Mouse (Mus musculus) left cerebral cortex, adult 11 months (tissue): ENCODE measurements around the gene Tead3.
"Not testable (repeated sequence)": the region's sequence is repeated elsewhere in the genome, so short reads cannot be mapped to it uniquely, and the experiment has no call there.

Experiments used
- DNase-seq: peaks from one replicate; pipeline ENCODE4 v3.0.0; 2022; ENCODE audit warnings: low spot score

The Tead3 gene

GRCm38 (mm10) chr17:28360531-28361277 is 10.1 kb upstream of the Tead3 start:
- DNase-seq = no peak

GRCm38 (mm10) chr17:28358576-28359261 is 8.1 kb upstream of the Tead3 start:
- DNase-seq = not testable (repeated sequence)

DNA sequence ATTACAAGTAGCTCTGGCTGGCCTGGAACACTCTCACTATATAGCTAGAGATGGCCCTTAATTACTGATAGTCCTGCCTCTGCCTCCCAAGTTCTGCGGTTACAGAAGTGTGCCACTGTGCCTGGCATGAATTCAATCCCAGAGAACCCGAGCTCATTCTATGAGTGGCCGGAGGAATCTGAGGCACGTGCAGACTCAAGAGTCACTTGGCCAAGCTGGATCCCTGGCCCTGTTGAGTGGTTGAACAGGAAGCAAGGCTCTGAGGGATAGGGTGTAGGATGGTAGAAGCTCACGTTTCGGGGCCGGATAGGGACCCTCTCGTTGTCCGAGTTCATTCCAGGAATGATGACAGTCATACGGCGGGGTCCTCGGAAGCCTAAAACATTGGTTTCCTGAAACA is 5.3 kb upstream of the Tead3 start:
- DNase-seq = no peak

GRCm38 (mm10) chr17:28352018-28352417 is 1.4 kb upstream of the Tead3 start:
- DNase-seq = no peak

- no peak for DNase-seq
Observed at GRCm38 (mm10) chr17:28351353-28351890, 805 bp upstream of the Tead3 start.

GRCm38 (mm10) chr17:28349901-28350465 is 634 bp downstream of the Tead3 start:
- no peak for DNase-seq

DNA sequence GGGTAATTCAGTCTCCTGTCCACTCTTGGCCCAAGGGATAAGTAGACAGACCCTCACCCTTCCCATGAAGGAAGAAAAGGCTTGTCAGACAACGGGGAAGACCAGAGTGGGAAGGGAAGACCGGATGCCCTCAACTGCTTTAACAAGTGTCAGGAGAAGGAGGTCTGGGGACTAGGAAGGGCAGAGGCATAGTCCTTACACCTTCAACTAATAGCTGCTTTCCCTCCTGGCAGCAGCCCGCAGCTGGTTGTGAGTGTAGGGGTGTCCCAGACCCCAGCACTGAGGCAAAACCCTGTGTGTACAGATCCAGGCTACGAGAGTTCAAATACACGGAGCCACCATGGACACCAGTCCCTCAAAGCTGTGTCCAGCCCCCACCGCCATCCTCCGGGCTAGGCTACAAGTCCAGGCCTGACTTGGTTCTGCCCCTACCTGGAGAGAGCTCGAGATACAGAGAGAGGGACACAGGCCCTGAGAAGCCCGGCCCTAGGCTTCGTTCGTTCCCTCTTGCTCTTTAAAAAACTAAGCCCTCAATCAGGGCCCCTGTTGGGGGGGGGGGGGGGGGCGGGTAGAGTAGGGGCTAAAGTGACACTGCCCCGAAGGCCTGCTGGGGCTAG is 1.2 kb downstream of the Tead3 start:
- no peak for DNase-seq

GRCm38 (mm10) chr17:28348211-28348610 is 2.4 kb downstream of the Tead3 start:
- DNase-seq = no peak

- no peak for DNase-seq
Observed at GRCm38 (mm10) chr17:28347327-28347726, 3.3 kb downstream of the Tead3 start.

DNA sequence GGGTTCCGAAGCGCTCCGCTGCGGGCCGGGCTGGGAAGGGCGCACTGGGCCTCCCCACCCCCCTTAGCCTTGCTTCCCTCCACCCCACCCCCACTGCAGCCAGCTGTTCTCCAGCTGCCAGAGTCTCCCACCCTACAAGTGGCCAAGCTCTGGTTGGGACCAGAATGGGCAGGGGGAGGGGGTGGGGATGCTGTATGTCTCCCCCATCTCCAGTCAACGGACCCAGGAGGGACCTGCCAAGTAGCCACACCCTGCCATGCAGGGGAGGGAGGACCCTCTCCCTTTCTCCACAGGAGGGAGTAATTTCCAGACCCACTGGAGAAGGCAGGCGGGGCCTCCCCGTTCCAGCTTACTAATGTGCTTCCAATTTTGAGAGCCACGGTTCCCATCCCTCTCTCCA is 4.7 kb downstream of the Tead3 start:
- DNase-seq = no peak

GRCm38 (mm10) chr17:28345271-28345721 is 5.3 kb downstream of the Tead3 start:
- DNase-seq = no peak

GRCm38 (mm10) chr17:28344670-28345069 is 5.9 kb downstream of the Tead3 start:
- no peak for DNase-seq

DNA sequence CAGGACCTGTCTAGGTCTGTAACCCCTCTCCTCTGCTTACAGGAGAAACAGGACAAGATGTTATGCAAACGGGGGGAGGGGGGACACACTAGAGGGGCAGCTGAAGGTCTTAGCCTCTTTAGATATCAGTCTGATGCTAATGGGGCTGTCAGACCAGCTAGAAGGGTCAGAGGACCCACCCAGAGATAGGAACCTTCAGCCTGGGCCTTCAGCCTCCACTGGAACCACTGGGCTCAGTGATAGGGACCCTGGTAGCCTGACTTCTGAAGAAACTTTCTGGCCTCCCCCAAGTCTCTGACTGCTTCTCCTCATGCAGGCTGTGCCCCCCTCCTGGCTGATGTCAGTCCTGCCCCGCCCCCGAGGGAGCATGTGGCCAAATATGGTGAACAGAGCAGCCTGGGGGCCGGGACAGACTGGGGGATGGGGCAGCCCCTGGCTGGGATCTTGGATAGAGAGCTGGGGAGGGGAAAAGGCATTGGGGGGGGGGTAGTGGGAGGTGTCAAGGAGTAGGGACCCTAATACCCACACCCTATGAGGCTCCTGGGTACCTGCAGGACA is 6.5 kb downstream of the Tead3 start:
- DNase-seq = no peak

- no peak for DNase-seq
Observed at GRCm38 (mm10) chr17:28341091-28341490, 9.5 kb downstream of the Tead3 start.

DNA sequence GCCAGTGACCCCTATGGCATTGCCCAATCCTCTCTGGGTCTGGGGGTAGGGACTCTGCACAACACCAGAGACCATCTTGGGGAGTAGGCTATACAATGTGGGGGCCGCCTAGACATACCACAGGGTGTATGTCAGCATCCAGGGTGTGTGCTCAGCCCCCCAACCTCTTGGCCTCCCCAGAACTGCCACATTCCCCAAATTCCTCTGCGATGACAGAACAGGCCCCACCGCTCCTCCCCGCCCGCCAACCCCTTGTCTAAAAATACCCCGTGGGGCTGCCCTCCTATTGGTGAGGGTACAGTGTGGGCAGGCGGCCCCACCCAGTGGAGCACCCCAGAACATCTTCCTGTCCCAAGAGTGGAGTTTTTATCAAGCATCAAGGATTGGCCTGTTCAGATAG is 10.0 kb downstream of the Tead3 start:
- no peak for DNase-seq

GRCm38 (mm10) chr17:28337547-28337946 is 13.1 kb downstream of the Tead3 start:
- no peak for DNase-seq

DNA sequence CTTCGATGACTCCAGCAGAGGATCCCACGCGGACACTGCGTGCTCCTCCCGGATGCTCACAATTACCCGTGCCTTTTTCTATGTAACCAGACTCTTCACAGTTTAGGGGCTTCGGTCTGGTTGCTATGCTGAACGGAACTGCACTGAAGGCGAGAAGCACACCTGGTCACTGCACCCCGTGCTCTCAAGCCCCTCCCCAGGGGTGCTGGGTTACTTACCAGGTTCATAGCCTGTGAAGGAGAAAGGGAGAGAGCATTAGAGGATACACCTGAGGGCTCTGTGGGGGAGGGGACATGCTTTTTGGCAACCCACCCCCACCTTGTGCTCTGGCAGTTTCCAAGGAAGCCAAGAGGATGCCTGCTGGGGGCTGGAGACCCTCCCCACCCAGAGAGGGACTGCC is 15.3 kb downstream of the Tead3 start:
- no peak for DNase-seq

DNA sequence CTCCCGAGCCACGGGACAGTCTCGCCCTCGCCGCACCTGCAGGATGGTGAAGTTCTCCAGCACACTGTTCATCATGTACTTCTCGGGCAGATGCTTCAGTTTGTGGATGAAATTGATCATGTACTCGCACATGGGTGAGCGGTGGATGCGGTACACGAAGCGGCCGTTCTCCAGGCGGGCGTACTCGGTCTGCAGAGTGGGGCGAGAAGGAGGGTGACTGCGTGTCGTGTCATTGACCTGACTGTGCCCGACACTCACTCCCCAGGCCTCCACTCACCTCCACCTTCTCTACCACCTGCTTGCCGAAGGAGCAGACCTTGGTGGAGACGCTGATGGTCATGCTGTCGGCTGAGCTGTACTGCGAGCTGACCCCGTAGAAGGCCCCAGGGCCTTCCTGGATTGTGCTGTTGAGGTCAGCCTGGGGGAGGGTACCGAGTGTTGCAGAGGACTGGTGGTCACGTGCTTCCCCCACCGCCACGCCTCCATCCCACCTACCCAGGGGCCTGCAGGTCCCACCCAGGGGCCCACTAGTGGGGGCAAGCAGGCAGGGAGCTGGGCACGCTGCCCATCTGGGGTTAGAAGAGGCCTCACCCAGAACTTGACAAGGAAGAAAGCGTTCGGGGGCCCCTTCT is 17.6 kb downstream of the Tead3 start:
- DNase-seq = no peak

GRCm38 (mm10) chr17:28332113-28332914 is 18.3 kb downstream of the Tead3 start:
- DNase-seq = no peak

DNA sequence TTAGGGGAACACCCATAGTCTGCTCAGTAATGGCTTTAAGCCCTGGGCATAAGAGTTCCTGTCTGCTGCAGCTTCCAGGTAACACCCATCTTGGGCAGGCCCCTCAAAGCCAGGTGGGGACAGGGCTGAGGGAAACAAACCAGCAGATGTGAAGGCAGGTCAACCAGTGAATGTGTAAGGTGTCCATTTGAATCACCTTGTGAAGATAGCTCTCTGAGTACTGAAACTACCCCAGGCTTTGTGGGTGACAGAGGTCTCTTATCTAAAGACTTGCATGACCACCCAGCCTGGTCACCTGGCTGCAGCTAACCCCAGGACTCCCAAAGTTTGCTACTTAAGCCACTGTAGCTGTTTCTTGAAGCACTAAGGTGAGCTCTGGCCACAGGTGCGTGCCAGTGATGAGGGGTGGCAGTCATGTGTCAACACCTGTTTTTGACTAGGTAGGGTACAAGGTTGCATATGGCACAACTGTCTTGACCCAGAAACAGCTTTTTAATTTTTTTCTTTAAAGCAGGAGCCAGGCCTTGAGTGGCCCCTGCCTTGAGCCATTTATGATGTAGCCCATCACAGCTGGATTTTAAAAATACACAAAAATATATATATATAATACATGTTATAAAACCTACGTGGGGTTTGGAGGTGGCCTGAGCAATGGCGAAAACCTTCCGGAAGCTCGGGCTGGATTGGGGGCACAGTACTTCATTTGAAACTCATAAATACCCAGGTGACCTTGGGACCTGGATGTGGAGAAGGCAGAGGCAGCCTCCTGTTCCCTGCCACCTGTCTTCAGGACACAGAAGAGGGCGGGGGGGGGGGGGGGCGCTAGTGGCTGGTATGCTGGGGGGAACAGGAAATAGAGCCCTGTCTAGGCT is 19.1 kb downstream of the Tead3 start:
- DNase-seq = no peak
